Mouse (Mus musculus) liver, embryonic 14.5 days (tissue): Measurements from ENCODE around the gene Kat7.

Experiments used
- CTCF ChIP-seq: IDR thresholded peaks from 2 replicates; pipeline ENCODE4 v1.5.1; 2016; ENCODE audit warnings: antibody characterized with exemption, low read depth, control low read depth
- EP300 ChIP-seq: IDR thresholded peaks from 2 replicates; pipeline ENCODE4 v1.6.1; 2016; ENCODE audit warnings: antibody characterized with exemption, low read depth

GRCm38 (mm10) chr11:95340259-95340658 is 30.2 kb upstream of the Kat7 start:
- TF ChIP-seq CTCF (no peak), EP300 (no peak)
